Mouse (Mus musculus): ENCODE measurements around the gene Kcng3.

- no peak for TF ChIP-seq CTCF (IDR thresholded peaks at IDR 0.05; ENCODE audit: borderline replicate concordance, control insufficient read depth, extremely low read depth, insufficient read depth, low read length, poor library complexity)
- no peak for TF ChIP-seq POLR2A (IDR thresholded peaks at IDR 0.05; ENCODE audit: control insufficient read depth, extremely low read depth, insufficient read depth, low read length, poor library complexity)
Observed at GRCm38 (mm10) chr17:83636443-83636842, 4.7 kb upstream of the Kcng3 start.

All from thymus, adult 2 months (tissue).